13 mouse cellular contexts compared by ENCODE assay signal in the genomic region with DNA sequence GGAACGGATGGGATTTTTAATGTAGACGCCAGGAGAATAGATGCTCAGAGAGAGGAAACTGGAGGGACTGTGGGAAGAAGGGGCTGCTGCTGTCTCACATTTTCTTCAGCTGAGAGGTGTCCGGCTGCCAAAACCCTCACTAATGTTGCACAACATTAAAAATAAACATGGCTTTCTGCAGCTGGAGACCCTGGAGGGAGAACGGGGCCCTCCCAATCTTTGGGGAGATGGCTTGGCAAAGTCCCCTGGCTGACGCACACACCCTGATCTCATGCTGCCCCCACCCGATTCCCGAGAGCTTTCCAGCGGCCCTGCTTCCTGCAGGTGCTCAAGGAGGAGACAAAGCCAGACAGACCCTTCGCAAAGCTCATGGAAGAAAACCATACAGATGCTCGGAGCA. TPM values are rescaled to one million over a fixed set of nuclear protein-coding genes. Genes with fewer than 3 reads are reported as not detected.
DNase-seq lines count a peak whose midpoint lies in the region; ATAC-seq and TF ChIP-seq lines count a peak whose summit lies in the region.
"Had no signal": no experiment of that assay in that cellular context is flagged by ENCODE, and none has a peak within 500 bp of the region (broad histone marks: within the 10 kb centered on the region; RNA-seq: fewer than 3 reads in every experiment).

No protein-coding gene starts in this region.

- H3K9me3 ChIP-seq in hindbrain, embryonic 14.5 days (ENCODE audit: control insufficient read depth, low read length) = no peaks in the 10 kb centered on the region

- no peak overlapping the region for H3K27ac ChIP-seq in hindbrain, embryonic 14.5 days
- H3K27ac ChIP-seq: heart, embryonic 13.5 days; macrophage had no signal

- no peak for TF ChIP-seq CTCF in brain, embryonic 14.5 days (IDR thresholded peaks at IDR 0.05; ENCODE audit: borderline replicate concordance, extremely low read depth, insufficient read depth, insufficient read length)

- ATAC-seq in cerebellum, adult (ENCODE audit: insufficient number of reproducible peaks, low FRiP score, low TSS enrichment) = no peak
- no peak for ATAC-seq in hindbrain, embryonic 14.5 days (ENCODE audit: low FRiP score)

- no peak for TF ChIP-seq POLR2A in brain, embryonic 14.5 days (IDR thresholded peaks at IDR 0.05; ENCODE audit: borderline replicate concordance, extremely low read depth, insufficient read depth, insufficient read length, poor library complexity, severe bottlenecking)

- H3K4me2 ChIP-seq in hindbrain, embryonic 14.5 days (replicated peaks) = no peak overlapping the region
- H3K4me2 ChIP-seq: heart, embryonic 13.5 days had no signal

- no peak overlapping the region for H3K9ac ChIP-seq in hindbrain, embryonic 14.5 days
- H3K9ac ChIP-seq: heart, embryonic 13.5 days had no signal

- H3K36me3 ChIP-seq in hindbrain, embryonic 14.5 days (replicated peaks; ENCODE audit: control insufficient read depth, insufficient read depth) = no peaks in the 10 kb centered on the region
- H3K36me3 ChIP-seq: heart, embryonic 13.5 days had no signal

- no peak overlapping the region for H3K4me3 ChIP-seq in hindbrain, embryonic 14.5 days (replicated peaks; ENCODE audit: low read length)
- H3K4me3 ChIP-seq: heart, embryonic 13.5 days had no signal

- 75% methylated on average over 10 of the region's 10 CpGs for WGBS in hindbrain, embryonic 14.5 days

- intact Hi-C loops in heart, postnatal 14 days (cut with DNase I) = loop anchor here (10.0 kb wide), 1 partner anchor 1116 kb away; no protein-coding TSS in a partner anchor

- no peaks in the 10 kb centered on the region for H3K4me1 ChIP-seq in hindbrain, embryonic 14.5 days (replicated peaks; ENCODE audit: control insufficient read depth, insufficient read depth, low read length)
- H3K4me1 ChIP-seq: heart, embryonic 13.5 days had no signal

- H3K27me3 ChIP-seq in hindbrain, embryonic 14.5 days (ENCODE audit: control insufficient read depth, insufficient read depth, low read length) = no peaks in the 10 kb centered on the region

- peak; percentile 27 for DNase-seq in cerebellum, adult 9-10 months
- DNase-seq in brain, embryonic 14.5 days (ENCODE audit: low read depth) = peak; percentile 23
- peak; percentile 83 to 85 for DNase-seq in heart, postnatal 14 days
- peak; percentile 52 for DNase-seq in lung, postnatal 36 days
- no peak for DNase-seq in kidney, adult 11 months
- DNase-seq in hindbrain, embryonic 14.5 days (ENCODE audit: low spot score) = no peak
- no peak for DNase-seq in kidney, adult 9 months
- DNase-seq: adrenal gland, adult 8-10 months; cerebellum, adult 8-10 months; kidney, adult 8-10 months had no signal

RNA-seq across cellular contexts. Expression of gene Cmklr1, which starts 10.6 kb away (rescaled TPM):
- 2.7 and 3.9 TPM in 2 replicates for polyA plus RNA-seq in brain, embryonic 14.5 days (2012; rRNA removed)
- 10 to 100 TPM; 23.8 to 25.0 TPM for total RNA-seq in heart, postnatal 14 days (2021)
- polyA plus RNA-seq in hindbrain, embryonic 14.5 days (2014; fragmentation: Nextera tagmentation; extraction: Ambion mirVana) = 1.7 and 2.7 TPM in 2 replicates

Comparison
In these comparisons a context has a peak if more than half of its experiments do, and no peak if none do; other contexts are left out.
1. DNase-seq: peak in cerebellum, adult 9-10 months (single experiment), brain, embryonic 14.5 days (single experiment), heart, postnatal 14 days (2 of 2) and lung, postnatal 36 days (single experiment); none in kidney, adult 11 months (single experiment), hindbrain, embryonic 14.5 days (single experiment) and kidney, adult 9 months (single experiment).